Mouse (Mus musculus) adipocyte (in vitro differentiated cells): Measurements from ENCODE around the gene Parva.
A peak's percentile ranks its signal among the peaks of the same experiment; 100 is the strongest.

ENCODE experiments used
- DNase-seq: peaks from one replicate; pipeline ENCODE4 v3.0.0-alpha.2; 2016; ENCODE audit warnings: low spot score

Gene Parva

DNA sequence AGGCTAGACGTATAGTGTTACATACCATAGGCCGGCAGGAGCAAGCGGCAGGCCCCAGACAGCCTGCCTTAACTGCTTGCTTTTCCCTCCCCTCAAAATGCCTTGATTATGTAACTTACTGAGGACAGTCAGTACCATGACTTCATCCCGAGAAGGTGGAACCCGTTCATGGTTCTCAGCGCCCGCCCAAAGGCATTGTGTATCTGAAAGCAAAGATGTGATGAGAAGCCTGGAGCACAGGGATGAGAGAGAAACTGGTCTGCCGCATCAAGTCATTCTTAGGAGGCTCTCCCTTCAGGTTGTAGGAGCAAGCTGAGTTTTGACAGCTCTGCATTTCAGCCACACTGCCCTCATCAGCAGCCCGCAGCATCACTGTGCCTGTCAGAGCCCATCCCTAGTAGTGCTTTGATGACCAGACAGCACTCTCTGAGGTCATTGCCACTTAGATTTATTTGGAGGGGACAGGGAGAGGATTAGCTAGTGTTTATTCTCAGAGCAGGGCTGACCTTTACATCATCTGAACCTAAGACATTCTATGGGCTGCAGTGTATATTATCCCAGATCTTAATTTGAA is 45.5 kb downstream of the Parva start:
- no peak for DNase-seq

DNA sequence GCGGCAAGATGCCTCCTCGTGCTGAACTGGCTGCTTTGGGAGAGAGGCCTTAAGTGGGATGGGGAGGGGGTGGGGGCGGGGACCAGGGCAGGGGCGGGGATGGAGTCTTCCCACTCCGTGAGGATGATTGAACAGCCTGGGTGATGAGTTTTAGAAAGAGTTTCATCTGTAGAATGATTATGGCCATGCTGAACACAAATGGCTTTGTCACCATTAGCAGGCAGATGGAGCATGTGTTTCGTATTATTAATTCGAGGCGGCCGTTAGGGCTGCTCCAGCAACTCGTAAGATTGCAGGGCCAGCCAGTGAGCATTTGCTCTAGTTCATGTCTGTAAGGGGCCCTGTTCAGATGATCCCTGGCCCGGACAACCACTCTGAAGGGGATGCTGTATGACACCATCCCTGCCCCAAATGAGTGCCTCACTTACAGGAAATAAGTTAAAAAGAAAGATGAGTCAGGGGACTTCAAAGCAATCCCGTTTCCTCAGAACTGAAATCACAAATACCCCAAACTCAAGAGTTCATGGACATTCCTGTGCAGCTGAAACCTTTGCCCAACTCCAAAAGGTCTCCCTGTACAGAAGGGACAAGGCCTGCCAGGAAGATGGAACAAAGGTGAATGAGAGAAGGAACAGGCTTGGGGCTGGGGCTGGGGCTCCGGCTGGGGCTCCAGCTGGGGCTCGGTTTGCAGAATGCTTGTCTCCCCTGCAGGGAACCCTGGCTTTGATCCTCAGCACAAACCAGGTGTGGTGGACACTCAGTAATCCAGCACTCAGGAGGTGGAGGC is 46.5 kb downstream of the Parva start:
- peak; percentile 40 for DNase-seq

- peak; percentile 23 for DNase-seq
These were observed 51.8 kb downstream of the Parva start for GRCm38 (mm10) chr7:112479116-112479515.

GRCm38 (mm10) chr7:112481031-112481430 is 53.7 kb downstream of the Parva start:
- no peak for DNase-seq

- DNase-seq: no peak
These were observed 55.3 kb downstream of the Parva start for GRCm38 (mm10) chr7:112482572-112482971.

GRCm38 (mm10) chr7:112483382-112483781 is 56.1 kb downstream of the Parva start:
- no peak for DNase-seq

- peak; percentile 28 for DNase-seq
These were observed 63.5 kb downstream of the Parva start for GRCm38 (mm10) chr7:112490825-112491224.

DNA sequence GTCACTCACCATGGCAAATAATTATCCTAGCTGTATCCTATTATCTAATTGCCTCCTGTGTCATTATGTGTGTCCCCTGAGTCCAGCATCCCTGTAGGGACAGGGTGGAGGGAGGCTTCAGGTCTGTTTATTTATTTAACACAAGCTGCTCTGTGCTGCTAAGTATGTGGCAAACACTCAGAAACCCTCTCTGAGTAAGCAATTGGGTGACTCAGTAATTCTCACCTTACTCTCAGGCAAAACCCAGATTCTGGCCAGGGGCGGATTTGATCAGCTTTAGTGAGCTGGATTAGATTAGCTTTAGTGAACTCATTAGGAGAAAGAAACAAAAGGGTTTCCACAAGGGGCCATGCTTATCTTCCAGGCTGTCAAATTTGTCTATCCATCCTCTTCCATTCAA is 64.4 kb downstream of the Parva start:
- no peak for DNase-seq

GRCm38 (mm10) chr7:112495950-112496349 is 68.6 kb downstream of the Parva start:
- DNase-seq: peak; percentile 89

- peak; percentile 33 for DNase-seq
These were observed 69.6 kb downstream of the Parva start for GRCm38 (mm10) chr7:112496921-112497320.

DNA sequence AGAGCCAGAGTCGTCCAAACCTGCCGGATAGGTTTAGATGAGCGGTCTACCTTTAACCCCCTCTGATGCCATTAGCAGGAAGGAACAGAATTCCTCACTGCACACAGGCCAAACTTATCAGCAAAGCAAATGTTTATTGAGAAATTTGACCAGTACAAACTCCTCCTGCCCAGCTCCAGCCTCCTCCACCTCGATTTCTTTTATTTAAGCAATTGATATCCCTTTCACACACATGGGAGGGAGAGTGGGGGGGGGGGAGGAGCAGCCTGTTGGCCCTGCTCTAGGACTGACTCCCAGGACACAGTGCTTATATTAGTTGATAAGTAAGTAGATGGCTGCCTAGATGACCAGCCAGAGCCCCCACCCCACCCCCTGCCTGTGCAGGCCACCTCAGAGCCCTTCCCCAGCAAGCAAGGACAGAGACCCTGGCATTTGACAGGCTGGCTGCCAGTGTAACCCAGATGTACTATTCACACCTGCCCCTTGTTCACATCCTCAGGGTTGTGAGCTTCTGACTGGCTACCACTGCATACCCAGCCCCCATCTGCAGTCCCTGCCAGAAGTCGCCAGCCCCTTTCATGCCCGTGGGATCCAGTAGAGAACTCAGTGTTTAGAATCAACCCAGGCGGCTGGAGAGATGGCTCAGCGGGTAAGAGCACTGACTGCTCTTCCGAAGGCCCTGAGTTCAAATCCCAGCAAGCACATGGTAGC is 71.4 kb downstream of the Parva start:
- peak; percentile 51 for DNase-seq

- peak; percentile 54 for DNase-seq
These were observed 72.3 kb downstream of the Parva start for GRCm38 (mm10) chr7:112499453-112500133.

- DNase-seq: peak; percentile 13
These were observed 72.8 kb downstream of the Parva start for GRCm38 (mm10) chr7:112500134-112500490.

- DNase-seq: no peak
These were observed 74.9 kb downstream of the Parva start for GRCm38 (mm10) chr7:112502050-112502809.

DNA sequence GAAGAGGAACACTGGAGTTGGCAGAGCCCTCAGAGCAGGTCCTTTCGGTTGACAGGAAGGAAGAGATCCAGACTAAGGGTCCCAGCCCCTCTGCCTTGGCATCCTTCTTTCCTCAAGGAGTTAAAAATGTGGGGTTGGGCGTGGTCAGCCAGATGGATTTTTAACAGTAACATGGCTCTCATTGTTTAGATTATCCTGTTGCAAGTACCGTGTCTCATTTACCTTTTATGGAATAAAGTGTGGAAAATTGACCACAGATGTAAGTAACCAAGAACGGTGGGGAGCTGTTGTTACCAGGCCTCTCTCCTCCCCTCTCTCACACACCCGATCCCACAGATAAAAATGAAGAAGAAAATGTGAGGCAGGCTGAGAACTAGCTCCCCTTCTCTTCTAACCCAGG is 75.5 kb downstream of the Parva start:
- no peak for DNase-seq

DNA sequence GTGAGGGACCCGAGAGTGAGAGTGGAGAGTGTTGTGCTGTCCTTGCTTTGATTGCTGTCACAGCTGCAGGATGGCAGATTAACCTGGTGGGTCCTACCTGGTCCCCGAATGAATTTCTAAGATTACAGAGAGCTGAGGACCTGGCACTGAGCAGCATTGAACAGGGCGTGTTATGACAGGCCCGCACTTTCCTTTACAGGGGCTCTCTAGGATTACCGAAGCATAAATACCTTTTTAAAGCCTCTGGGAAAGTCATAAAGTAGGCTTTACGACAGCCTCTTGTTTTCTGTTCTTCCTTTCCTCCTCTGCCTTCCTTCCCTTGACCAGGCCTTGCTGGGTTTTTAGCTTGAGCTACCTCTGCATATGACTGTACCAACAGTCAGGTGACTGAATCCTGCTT is 76.1 kb downstream of the Parva start:
- DNase-seq: no peak

DNA sequence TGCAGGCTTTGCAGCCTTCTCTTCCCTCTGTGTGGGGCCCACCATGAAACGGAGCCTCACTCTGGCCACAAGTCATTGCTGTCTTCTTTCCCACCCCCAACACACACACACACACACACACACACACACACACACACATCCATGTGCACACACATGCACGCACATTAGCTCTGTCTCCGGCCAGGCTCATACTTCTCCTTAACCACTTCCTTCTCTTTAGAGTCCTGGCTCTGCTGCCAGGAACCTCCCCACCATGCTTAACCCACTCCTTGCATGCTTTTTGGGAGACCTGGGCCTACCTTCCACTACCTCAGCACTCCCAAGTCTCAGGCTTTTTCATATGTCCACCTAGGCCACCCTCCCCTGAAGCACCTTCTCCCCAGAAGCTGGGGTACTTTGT is 76.6 kb downstream of the Parva start:
- DNase-seq: no peak

DNA sequence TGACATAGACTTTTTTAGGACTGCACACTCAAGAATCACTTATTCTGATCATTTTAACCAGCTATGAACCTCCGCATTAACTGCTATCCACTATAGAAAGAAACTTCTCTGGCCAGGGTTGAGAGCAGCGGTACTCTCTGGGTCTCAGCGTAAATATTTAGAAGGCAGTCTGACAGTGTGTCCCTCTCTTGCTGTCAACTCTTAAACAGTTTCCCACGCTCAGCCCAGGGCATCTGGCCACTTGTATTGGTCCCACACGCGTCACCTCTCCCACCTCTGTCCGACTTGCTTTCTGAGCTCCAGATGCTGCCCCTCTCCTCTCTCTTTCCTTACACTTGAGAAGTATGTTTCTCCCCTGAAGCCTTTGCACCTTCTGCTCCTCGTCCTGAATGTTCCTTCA is 81.8 kb downstream of the Parva start:
- no peak for DNase-seq

- no peak for DNase-seq
These were observed 83.2 kb downstream of the Parva start for GRCm38 (mm10) chr7:112510336-112511048.

DNA sequence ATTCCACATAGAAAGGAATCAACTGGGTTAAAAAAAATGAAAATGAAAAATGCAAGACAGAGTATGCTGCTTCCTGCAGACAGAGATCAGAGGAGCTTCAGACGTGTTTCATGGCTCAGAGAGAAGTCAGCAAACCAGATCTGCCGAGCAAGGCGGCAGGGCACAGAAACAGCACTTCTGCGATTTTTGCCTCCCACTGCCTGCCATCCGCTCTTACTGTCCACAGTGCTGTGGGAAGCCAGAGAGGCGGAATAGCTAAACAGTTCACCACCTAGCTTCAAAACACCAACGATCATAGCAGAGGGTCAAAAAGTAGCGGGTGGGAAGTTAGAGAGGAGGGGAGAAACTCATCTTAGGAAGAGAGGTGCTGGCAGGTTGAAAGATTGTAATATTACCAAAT is 84.0 kb downstream of the Parva start:
- no peak for DNase-seq

DNA sequence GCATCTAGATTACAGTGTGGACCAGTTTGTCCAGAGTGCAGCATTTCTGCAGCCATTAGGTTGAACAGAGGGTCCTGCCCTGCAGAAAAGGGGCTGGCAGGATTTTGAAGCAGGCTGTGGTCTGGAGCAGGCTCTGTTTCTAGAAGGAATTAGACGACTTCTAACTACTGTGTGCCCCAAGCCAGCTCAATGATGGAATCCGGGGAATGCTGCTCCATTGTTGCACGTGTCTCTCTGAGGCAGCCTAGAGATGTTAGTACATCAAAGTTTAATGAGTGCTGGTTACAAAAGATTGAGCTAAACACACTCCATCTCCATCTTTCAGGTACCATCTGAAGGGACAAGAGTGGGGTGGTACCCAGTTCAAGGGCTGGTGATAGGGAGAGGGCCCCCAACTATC is 85.0 kb downstream of the Parva start:
- no peak for DNase-seq
